Mouse (Mus musculus): ENCODE measurements around the gene Bpifc.
A peak's percentile ranks its signal among the peaks of the same experiment; 100 is the strongest.

Bpifc gene

DNA sequence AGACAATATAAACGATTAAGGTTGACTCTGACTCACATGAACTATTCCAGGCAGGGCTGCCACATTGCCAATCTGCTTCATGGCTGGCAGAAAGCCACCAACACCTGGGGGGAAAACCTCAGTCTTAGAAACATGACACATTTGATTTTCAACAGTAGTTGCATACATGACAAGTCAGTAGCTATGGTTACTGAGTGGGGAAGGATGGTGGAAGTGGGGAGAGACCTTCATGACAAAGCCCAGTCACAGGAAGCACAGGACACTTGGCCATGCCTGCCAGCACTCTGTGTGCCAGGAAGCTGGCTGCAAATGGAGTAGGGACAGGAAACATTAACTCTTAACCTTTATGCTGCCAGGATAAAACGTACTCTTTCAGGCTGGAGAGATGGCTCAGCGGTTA lies 58.3 kb downstream of the Bpifc start:
- no peak for DNase-seq (ENCODE audit: low spot score in 2 of 2)

GRCm38 (mm10) chr10:85951765-85952443 lies 59.8 kb downstream of the Bpifc start:
- no peak for DNase-seq (ENCODE audit: low spot score in 2 of 2)

GRCm38 (mm10) chr10:85948483-85949196 lies 63.1 kb downstream of the Bpifc start:
- no peak for DNase-seq (ENCODE audit: low spot score in 2 of 2)

GRCm38 (mm10) chr10:85936280-85936965 lies 75.3 kb downstream of the Bpifc start:
- DNase-seq (ENCODE audit: low spot score in 2 of 2): no peak

GRCm38 (mm10) chr10:85929962-85930361 lies 81.7 kb downstream of the Bpifc start:
- no peak for DNase-seq (ENCODE audit: low spot score in 2 of 2)

DNA sequence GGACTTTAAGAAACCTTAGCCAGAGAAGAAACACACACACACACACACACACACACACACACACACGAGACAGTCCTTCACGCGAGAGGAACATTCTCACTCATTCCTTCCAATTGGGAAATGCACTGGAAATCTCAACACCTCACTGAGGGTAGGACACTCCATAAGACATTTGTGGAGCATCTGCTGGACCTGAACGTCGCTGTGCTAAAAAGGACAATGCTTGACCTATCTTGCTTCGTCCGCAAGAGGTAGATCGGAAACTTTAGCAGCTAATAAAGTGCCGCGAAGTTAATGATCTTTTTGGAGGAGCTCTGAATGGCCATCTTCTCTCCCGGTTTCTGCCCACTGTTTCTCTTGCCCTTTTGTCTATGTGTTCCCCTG lies 82.5 kb downstream of the Bpifc start:
- DNase-seq (ENCODE audit: low spot score in 2 of 2): no peak

- peak; percentile 27 to 33 for DNase-seq (ENCODE audit: low spot score in 2 of 2)
These were observed 83.0 kb downstream of the Bpifc start for GRCm38 (mm10) chr10:85928499-85929207.

DNA sequence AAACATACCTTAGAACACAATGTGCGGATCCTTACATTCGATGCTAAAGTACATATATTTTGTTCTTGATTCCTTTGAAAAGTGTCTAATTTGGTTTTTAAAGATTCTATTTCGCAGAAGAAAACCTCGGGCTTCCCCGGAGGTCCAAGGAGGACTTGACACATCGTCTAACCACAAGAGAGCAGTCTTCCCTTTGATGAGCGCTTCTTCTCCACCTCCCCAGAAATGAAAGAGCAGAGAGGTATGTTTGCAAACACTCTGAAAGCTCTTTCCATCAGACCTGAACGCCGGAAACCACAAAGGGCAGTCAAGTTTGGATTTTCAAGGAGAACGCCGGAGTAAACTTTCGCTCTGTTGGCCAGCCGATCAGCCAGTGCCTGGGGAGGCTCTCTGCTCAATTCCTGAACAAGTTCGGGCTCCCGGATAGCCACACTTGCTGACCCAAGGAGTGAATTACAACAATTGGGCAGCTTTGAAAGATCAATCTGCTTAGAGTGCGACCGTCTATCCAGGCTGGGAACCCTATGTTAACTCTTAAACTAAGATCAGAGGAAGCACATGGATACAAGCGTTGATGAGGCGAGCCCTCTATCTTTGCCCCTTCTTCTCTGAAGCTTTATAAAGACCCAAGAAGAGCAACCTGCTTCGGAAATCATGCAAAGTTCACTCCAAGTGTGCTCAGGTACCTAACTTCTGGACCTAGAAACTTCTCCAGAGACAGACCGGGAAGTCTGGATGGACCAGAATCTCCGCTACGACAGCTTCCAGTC lies 83.8 kb downstream of the Bpifc start, which contains the start of gene Ascl4:
Gene Ascl4, plus strand, starts transcription at position 6 of the 770 bp plus-strand sequence.
- peak in 1 of 2 experiments; percentile 4 for DNase-seq (ENCODE audit: low spot score in 2 of 2)

DNA sequence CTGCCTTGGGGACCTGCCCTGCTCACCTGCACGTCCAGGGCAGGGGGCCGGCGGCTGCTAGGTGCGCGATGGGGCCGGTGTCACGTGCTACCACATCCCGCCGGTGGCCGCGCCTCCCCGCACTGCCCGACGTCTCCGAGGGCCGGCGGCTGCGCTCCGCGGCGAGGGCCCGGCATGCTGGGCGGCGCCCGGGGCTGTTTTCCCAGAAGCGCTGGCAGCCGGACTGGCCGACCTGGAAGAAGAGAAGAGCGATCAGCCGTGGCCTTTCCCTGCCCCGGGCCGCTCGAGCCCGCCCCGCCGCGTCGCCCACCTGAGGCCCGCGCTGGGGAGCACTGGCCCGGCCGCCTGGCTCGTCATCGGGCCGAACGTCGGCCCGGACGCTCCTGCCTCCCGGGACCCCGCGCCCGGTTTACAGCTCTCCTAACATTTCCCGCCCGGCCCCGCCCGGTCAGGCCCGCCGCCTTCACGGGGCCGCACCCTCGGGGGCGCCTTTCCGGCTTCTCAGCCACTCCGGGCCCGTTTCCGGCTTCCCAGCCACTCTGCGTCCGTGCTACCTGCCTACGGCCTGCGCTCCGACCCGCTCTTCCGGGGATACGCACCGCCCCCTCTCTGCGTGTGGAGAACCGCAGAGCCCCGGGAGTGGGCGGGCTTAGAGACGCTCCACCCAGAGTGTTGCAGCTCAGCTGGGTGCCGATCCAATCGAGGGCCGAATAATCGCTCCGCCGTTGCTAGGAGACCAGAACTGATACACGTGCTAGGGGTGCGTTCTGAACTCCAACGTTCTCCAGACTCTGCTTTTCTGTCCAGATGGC lies 95.0 kb downstream of the Bpifc start, which contains the start of gene Prdm4:
Gene Prdm4, minus strand, starts transcription at position 645 of the 812 bp plus-strand sequence.
- DNase-seq (ENCODE audit: low spot score in 2 of 2): peak; percentile 93 to 96

Data from urinary bladder, postnatal 36 days (tissue).